Mouse (Mus musculus) large intestine, adult 2 months (tissue): ENCODE results near the gene Rab4b. TPM values are rescaled to one million over a fixed set of nuclear protein-coding genes. Genes with fewer than 3 reads are reported as not detected.

Experiments used
- DNase-seq: peaks from one replicate; pipeline ENCODE4 v3.0.0-alpha.2; 2012; ENCODE audit warnings: low read depth, low spot score
- WGBS: fragments of 180-500 bp; shearing (Covaris S2); methylation state at CpG from one replicate; pipeline ENCODE4 v1.1.7; 2018; 5-methylcytosine and 5-hydroxymethylcytosine counted together
- polyA plus RNA-seq: library from polyadenylated mRNA; depleted of rRNA; stranded (reverse); fragments of >200 nt; gene quantifications from 2 replicates; pipeline ENCODE4 v1.2.3, GENCODE M21; 2012

Gene Rab4b
- polyA plus RNA-seq, 1 experiment = 80.9 TPM

DNA sequence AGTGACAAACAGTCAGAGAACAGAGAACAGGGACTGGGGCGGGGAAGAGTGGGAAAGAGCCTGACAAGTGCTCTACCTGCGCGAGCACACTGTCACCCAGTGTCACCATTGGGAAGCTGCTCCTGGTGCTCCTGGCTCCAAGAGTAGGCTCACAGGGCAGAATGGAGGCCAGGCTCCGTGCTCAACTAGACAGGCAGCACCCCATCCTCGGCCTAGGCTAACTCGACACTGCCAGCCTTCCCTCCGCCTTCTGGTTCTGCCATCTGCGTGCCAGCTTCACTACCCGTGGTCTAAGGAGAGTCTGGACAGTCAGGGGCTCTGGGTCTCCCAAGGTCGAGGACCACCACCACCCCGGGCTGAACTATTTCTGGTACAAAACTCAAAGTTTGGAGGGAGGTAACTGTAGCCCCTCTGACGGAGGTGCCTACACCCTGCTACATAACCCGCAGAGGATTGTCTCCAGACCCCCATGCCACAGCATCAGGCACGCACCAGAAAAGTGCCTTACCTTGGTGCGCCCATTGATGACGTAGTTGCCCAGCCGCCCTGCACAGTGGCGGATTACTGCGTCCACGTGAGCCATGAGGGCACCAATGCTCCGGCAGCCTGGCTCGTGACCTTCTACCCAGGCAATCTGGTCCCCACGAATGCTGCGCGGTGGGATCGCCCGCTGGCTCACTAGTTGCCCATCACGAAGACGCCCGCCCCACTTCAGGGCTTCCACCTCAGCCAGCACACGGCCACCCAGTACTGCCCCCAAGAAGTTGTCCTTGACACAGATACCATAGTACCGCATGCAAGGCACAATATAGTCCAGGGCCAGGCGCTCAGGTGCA is 14.4 kb downstream of the Rab4b start:
- no peak for DNase-seq
- WGBS = 81% methylated on average over 33 of the region's 33 CpGs

DNA sequence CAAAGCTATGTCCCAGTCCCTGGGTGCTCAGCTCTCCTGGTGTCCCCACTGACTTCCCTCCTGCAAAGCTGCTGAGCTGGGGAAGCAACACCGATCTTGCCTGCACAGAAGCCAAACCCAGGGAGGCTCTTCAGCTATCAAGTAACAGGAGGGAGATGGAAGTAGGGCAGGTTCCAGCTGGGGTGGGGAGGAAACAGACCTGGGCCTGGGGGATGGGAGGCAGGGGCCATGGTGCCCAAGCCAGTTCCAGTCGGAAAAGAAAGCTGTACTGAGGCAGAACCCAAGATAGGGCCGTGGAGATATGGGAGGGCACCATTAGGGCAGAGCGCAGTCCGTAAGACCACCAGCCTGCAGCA is 15.3 kb downstream of the Rab4b start:
- 74% methylated on average over 5 of the region's 5 CpGs for WGBS
- no peak for DNase-seq

DNA sequence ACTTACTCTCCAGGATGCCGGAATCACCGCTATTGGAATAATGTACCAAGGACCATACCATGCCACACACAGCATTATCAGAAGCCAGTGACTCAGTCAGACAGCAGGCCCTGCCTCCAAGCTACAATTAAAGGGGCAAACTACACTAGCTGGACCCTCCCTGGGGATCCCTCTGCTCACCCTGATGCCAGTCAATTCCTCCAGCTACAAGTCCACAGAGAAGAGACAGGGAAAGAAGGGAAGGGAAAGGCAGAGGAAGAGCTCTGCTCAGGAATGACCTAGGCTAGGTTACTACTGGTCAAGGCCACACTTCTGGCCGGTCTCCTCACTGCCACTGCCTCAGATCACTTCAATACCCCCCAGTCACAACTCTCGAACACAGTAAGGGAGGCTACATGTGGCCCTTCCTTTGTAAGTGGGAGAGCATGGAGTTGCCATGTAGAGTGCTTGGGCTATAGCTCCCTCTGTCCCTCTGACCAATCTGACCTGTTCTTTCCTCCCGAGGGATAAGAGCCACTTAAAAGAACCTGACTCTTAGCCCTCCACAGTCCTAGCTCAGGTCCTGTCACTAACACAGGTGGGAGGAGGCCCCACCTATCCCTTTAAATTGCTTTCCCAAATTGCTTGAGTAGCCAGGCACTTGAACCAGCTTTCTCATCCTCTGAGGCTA is 15.8 kb downstream of the Rab4b start:
- 69% methylated on average over 5 of the region's 5 CpGs for WGBS
- no peak for DNase-seq

DNA sequence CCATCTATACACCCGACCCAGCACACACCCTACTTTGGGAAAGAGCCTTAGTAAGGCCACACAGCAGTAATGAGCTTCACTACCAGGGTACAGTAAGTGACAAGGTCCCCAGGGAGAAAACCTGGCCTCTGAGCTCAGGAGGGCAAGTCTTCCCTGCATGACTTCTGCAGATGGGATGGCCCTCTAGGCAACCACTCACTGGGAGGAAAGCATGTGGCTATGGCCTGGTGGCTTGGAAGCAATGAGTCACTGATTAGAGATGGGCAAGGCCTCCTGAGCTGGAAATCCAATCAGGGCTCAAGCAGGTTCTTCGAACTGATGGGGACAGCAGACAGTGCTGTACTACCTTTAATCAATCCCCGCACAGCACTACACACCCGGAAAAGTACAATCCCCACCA is 17.0 kb downstream of the Rab4b start:
- DNase-seq = no peak
- WGBS = 75% methylated on average over 4 of the region's 4 CpGs

DNA sequence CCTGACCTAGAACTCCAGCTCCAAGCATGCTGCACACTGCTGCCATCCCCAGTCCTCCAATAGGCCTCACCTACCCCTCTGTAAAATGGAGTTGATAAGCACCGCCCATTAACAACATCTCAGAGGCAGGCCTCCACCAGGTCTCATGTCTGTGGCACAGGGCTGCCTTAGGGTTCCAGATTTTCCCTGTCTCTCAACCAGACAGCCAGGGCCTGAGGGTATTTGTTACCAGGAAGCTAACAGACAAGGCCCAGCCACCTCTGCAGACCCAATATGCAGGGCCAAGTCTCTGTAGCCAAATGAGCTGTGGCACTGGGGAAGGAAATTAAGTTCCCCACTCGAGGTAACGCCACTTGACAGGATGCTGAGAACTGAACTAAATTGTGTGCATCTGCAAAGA is 17.8 kb downstream of the Rab4b start:
- 76% methylated on average over 3 of the region's 3 CpGs for WGBS

DNA sequence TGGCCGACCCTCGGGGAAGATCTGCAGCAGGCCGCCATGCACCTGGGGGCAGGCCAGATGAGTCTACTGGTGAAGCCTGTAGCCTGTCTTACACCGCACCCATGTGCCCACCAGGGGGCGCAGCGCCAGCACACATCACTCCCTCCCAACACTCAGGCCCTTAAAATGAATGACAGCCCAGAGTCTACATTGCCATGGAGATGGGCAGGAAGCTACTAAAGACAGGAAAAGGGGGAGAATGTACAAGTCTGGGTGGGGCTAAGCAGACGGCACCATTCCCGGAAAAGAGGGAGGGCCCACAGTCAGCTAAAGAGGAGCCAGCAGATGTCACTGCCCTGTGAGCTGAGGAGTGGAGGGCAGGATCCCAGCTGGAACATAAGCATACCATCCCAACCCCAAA is 18.8 kb downstream of the Rab4b start:
- DNase-seq = no peak
- 5% methylated on average over 8 of the region's 8 CpGs for WGBS

More for the DNA sequence above, 17.8 kb downstream of the Rab4b start:
- DNase-seq = no peak

DNA sequence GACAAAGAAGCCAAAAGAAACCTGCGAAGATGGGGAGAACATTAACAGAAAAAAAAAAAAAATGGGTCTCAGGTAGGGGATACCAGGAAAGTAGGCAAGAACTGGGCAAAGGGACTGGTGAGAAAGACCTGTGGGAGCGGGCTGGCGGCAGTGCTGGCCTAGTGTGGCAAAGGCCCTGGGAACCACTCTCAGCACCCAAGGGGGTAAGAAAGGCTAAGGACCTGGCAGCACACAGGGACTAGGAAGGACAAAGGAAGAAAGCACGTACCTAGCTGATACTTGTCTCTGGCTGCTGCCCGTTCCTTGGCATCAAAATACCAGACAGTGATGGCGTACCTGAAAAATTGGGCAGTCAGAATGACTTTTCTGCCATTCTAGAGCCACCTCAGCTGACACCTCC is 19.4 kb downstream of the Rab4b start:
- no peak for DNase-seq
- WGBS = 90% methylated on average over 6 of the region's 6 CpGs

DNA sequence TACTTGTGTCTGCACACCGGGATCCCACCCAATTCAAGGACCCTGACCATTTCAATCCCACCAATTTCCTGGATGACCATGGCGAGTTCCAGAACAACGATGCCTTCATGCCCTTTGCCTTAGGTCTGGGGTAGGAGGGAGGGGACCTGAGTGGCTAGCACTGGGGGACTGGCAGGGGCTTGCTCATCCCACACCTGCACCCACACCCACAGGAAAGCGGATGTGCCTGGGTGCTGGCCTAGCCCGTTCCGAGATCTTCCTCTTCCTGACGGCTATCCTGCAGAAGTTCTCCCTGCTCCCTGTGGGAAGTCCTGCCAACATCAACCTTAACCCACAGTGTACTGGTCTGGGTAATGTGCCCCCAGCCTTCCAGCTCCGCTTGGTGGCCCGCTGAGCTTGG is 20.5 kb downstream of the Rab4b start:
- WGBS = 91% methylated on average over 9 of the region's 9 CpGs
- no peak for DNase-seq

DNA sequence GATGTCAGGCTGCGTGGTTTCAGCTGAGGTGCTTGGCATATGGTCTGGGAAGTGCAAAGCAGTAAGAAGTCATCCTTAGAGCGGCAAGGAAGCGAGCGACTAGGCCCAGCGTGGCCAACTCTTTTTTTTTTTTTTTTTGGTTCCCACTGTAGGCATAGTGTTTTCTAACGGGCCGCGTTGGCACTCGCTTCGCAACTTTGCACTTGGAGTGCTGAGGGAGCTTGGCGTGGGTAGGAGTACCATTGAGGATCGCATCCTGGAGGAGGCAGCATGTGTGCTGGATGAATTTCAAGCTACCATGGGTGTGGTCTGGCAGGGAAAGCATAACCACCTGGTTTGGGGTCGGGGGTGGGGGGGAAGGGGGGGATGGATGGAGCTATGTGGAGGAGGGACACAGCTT is 22.7 kb downstream of the Rab4b start:
- 81% methylated on average over 13 of the region's 13 CpGs for WGBS
- DNase-seq = no peak

DNA sequence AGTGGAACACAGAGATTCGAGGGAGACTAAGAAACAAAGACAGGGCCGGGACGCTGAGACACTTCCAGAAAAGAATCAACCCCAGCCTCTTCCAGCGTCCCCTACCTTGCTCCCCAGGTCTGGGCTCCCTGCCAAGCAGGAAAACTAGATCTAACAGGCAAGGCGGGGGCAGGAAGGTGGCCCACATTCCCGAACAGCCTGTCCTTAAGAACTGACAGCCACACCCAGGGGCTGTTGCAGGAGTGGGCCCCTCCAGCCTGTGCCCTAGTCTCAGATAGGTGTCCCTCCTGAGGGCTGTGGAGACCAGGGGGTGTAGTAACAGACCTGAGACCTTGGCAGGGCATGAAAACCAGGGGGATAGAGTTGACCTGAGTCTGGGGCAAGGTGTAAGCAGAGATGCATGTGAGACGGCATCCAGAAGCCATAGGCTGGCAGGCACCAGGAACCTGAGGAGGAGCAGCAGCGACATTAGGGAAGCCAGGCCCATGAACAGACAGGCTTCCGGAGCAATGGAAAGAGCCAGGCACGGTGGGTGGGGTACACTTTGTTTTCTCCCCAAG is 25.4 kb downstream of the Rab4b start, which contains the start of gene Cyp2t4:
Cyp2t4 (plus strand) TSS at position 510 of the 560 bp plus-strand sequence.
- no peak for DNase-seq
- 19% methylated on average over 10 of the region's 10 CpGs for WGBS

DNA sequence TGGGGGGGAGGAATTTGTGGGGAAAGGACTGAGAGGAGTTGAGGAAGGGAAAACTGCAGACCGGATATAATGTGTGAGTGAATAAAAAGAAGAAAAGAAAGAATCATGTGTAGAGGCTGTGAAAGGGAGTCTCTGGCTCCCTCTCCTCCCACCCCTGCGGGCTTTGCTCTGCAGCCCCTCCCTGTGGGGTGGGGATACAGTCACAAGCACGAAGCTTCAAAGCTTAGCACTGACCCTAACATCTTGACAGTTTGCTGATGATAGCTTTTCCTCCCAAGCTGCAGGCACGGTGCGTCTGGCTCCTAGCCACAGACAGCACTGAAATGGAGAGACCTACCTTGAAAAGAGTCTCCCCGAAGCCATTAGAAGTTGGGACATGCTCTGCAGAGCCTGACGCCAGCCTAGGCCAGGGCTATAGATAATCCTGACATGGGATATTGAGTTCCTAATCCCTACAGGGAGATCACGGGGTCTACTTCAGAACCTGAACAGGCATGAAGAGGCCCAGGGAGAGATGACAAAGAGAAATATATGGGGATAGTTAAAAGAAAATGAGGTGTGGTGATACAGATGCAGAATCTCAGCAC is 42.2 kb downstream of the Rab4b start:
- no peak for DNase-seq
- 56% methylated on average over 8 of the region's 8 CpGs for WGBS

DNA sequence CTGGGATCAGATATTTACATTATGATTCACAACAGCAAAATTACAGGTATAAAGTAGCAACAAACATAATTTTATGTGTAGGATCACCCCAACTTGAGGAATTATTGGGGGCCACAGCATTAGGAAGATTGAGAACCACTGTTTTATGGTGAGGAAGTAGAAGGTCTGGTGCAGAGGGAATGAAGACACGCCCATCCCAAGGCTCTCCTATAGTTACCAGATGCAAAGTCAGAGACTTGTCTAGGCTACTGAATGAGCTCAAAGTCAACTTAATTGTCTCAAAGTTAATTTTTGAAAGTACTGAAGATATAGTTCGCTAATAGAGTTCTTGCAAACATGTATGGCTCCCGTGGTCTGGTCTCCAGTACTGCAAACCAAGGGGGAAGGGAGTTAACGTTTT is 44.9 kb downstream of the Rab4b start:
- no peak for DNase-seq
- 53% methylated on average over 4 of the region's 4 CpGs for WGBS

DNA sequence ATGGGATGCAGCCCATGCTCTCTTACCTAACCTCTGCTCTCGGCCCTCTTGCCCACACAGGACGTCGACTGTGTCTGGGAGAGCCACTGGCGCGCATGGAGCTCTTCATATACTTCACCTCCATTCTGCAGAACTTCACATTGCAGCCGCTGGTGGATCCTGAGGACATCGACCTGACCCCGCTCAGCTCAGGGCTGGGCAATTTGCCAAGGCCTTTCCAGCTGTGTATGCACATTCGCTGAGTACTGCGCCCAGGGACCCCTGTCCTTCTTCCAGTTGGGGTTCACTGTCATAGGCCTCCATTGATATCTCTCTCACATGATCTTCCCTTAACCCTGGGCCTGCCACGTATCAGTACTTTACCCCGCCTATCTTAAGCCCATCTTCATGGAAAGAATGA is 45.5 kb downstream of the Rab4b start:
- 34% methylated on average over 12 of the region's 12 CpGs for WGBS
- DNase-seq = no peak

DNA sequence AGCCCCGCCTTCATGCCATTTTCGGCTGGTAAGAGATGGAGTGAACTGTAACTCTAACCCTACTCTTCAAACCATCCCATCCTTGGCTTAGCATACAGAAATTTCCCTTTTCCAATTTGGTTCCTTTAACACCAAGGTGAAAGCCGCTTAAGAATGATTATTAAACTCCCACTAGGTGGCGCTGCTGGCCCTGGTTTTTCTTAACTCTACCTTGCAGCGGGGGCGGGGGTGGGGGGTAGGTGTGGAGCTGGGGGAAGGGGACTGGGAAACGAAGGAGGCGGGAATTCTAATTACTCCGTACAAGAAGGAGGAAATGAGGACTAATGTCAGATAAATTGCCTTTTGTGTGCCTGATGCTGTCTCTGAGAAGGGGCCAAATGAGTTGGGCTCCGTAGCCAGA is 46.1 kb downstream of the Rab4b start:
- DNase-seq = no peak
- WGBS = 14% methylated on average over 10 of the region's 10 CpGs

DNA sequence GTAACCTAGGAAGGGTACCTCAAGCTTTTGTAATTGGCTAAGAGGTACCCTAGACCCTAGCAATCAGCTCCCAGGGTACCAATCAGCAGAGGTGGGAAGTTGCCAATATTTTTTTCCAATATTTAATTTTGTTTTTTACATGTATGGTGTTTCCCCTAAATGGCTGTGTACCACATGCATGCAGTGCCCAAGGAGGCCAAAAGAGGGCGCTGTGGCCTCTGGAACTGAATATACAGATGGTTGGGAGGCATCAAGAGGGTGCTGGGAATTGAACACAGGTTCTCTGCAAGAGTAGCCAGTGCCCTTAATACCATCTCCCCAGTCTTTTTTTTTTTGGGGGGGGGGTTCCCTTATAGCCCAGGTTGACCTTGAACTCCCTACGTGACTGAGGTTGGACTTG is 47.3 kb downstream of the Rab4b start:
- DNase-seq = no peak
- 60% methylated on average over 2 of the region's 2 CpGs for WGBS

DNA sequence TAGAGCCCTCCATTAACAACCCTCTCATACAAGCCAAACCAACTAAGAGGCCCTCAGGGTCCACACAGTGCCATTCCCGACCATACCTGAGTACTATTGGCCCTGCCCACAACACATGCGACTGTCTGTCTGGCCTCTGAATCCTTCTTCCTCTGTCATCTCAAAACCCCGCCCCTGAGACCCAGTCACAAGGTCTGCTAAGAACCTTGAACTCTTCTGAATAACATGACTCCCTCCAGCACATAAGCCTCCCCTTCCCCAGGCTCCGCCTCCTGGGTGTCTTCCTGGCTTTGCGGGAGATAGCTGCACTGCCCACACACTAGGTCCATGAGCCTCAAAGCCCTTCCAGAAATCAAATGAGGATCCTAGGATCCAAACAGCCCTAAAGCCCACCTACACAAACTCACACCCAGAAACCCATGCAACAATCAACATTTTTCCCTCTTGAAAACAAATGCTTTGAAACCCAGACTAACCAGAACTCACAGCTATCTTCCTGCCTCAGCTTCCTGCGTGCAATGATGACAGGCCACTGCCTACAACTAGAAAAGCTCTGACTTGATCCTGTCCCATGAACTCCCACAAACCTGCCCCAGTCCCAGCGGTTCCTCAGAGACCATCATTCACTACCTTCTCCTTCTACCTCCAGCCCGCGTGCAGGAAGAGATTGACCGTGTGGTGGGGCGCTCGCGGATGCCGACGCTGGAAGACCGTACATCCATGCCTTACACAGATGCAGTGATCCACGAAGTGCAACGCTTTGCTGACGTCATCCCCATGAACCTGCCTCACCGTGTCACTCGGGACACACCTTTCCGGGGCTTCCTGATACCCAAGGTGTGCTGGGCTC is 48.0 kb downstream of the Rab4b start:
- 86% methylated on average over 22 of the region's 22 CpGs for WGBS
- DNase-seq = no peak

DNA sequence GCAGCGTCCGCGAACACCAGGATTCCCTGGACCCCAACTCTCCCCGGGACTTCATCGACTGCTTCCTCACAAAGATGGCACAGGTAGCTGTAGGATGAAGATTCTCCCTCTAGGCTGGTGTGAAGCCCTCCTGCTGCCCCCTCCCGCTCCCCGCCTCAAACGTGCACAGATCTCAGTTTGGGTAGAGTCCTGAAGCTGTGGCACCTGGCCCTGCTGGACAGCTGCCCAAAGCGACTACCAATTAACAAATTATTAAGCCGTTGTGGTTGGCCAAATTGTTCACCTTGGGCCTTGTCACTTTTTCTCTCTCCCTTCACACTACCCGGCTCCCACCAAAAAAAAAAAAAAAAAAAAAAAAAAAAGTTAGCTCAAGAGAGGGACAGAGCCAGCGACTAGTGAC is 48.9 kb downstream of the Rab4b start:
- 77% methylated on average over 12 of the region's 12 CpGs for WGBS
- DNase-seq = no peak

DNA sequence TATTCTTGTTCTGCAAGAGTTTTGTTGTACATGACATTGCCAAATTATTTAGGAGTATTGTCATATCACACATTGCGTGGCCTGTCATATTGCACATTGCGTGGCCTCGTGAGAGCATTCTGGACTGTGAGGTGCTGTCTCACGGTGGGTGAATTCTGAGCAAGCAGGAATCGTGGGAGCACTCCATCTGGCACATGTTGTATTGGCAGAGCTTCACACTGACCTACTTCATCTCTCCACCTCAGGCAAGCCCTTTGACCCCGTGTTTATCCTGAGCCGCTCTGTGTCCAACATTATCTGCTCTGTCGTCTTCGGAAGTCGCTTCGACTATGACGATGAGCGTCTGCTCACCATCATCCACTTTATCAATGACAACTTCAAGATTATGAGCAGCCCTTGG is 49.8 kb downstream of the Rab4b start:
- DNase-seq = no peak
- WGBS = 80% methylated on average over 13 of the region's 13 CpGs

DNA sequence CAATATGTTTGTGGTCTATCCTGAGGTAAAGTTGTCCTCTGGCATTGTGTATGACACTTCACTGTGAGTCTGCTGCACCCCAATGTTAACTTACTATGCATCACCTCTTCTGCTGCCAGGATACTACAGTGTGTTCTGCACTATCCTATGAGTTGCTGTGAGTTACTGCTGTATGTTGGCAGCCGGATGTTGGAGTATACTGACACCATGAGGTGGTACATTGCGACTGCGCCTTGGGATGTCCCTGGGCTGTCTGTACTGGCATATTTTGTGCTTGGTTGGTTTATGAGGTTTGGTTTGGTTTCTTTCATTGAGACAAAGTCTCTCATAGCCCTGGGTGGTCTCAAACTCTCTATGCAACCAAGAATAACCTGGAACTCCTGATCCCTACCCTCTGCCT is 50.5 kb downstream of the Rab4b start:
- WGBS = 27% methylated on average over 3 of the region's 3 CpGs

DNA sequence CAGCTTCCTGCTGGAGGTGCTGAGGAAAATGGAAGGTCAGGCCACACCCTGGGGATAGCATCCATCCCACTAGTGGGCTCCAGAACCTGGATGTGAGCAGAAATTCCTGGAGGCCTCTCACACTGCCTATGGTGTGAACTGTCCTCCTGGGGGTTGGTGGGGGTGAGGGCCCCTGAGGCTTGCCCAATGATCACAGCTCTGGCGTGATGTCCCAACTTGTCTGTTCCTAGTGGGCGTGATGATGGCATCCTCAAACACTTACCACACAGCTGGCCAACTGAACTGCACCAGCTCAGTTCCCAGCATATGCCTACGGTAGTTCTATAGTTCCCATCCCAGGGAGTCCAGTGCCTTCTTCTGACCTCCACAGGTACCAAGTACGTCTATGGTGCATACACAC is 53.7 kb downstream of the Rab4b start:
- WGBS = 87% methylated on average over 4 of the region's 4 CpGs
- no peak for DNase-seq

More for the DNA sequence above, 50.5 kb downstream of the Rab4b start:
- DNase-seq = no peak
